Mouse (Mus musculus) embryonic facial prominence, embryonic 10.5 days (tissue): ENCODE results near the gene Myh6. TPM values are rescaled to one million over a fixed set of nuclear protein-coding genes. Genes with fewer than 3 reads are reported as not detected.

ENCODE experiments used
- DNase-seq: peaks from one replicate; pipeline ENCODE4 v3.0.0-alpha.2; 2017; ENCODE audit warnings: low spot score
- H3K27ac ChIP-seq: fragments of 300-500 bp; sonication (generic); replicated peaks from 2 replicates; pipeline ENCODE4 v1.5.1; 2016; ENCODE audit warnings: mild to moderate bottlenecking
- H3K27me3 ChIP-seq: fragments of 300-500 bp; sonication (generic); replicated peaks from 2 replicates; pipeline ENCODE4 v1.6.1; 2016; ENCODE audit warnings: low read depth, mild to moderate bottlenecking; ENCODE audit not compliant: poor library complexity, severe bottlenecking
- H3K36me3 ChIP-seq: fragments of 300-500 bp; sonication (generic); replicated peaks from 2 replicates; pipeline ENCODE4 v1.6.1; 2016; ENCODE audit warnings: mild to moderate bottlenecking, moderate library complexity
- H3K4me1 ChIP-seq: fragments of 300-500 bp; sonication (generic); 2 replicates; pipeline ENCODE4 v1.6.1; 2016
- H3K4me3 ChIP-seq: fragments of 300-500 bp; sonication (generic); 2 replicates; pipeline ENCODE4 v1.5.1; 2016; ENCODE audit warnings: mild to moderate bottlenecking, moderate library complexity
- H3K9me3 ChIP-seq: fragments of 300-500 bp; sonication (generic); 2 replicates; pipeline ENCODE4 v1.6.1; 2016; ENCODE audit warnings: mild to moderate bottlenecking
- WGBS: fragments of 180-500 bp; shearing (Covaris S2); methylation state at CpG from one replicate; pipeline ENCODE4 v1.1.7; 2016; 5-methylcytosine and 5-hydroxymethylcytosine counted together
- polyA plus RNA-seq: library from polyadenylated mRNA; unstranded; fragments of >200 nt; fragmentation: Nextera tagmentation; extraction: Ambion mirVana; gene quantifications from 2 replicates; pipeline ENCODE4 v1.2.1, GENCODE M21; 2016

The Myh6 gene
- polyA plus RNA-seq: 0.26 and 2.0 TPM in 2 replicates

GRCm38 (mm10) chr14:54966320-54966977, at the start of gene Myh6:
Gene Myh6 (minus strand): TSS chr14:54966927.
- no peak within 1 kb of the TSS for H3K4me3 ChIP-seq
- H3K27ac ChIP-seq: no peak within 1 kb of the TSS
- H3K4me1 ChIP-seq: 0 out of 2 replicates have a peak, but pooled peaks cover 6% of the 10 kb centered on the region
- DNase-seq: no peak
- H3K36me3 ChIP-seq: no peaks in the 10 kb centered on the region
- H3K9me3 ChIP-seq: no peaks in the 10 kb centered on the region
- no peaks in the 10 kb centered on the region for H3K27me3 ChIP-seq
- 81% methylated on average over 7 of the region's 7 CpGs for WGBS

- 1% methylated on average over 17 of the region's 17 CpGs for WGBS
- Histone ChIP-seq H3K9me3 (no peaks in the 10 kb centered on the region), H3K4me1 (peaks cover 7% of the 10 kb centered on the region), H3K4me3 (peak overlapping the region; percentile 78), H3K27me3 (no peaks in the 10 kb centered on the region), H3K27ac (peak overlapping the region; percentile 80), H3K36me3 (peaks cover 36% of the 10 kb centered on the region)
- DNase-seq: no peak
Observed at GRCm38 (mm10) chr14:55015767-55016111, 49.0 kb upstream of the Myh6 start.

- Histone ChIP-seq H3K4me1 (peaks cover 7% of the 10 kb centered on the region), H3K27ac (peak within 1 kb of the TSS; percentile 96), H3K4me3 (peak within 1 kb of the TSS; percentile 78), H3K9me3 (no peaks in the 10 kb centered on the region), H3K36me3 (peaks cover 30% of the 10 kb centered on the region), H3K27me3 (no peaks in the 10 kb centered on the region)
- DNase-seq: peak; percentile 97
- WGBS: under 1% methylated on average over 36 of the region's 36 CpGs
Observed at GRCm38 (mm10) chr14:55014991-55015766, 48.5 kb upstream of the Myh6 start, which contains the start of gene Ngdn. Gene Ngdn (plus strand): TSS chr14:55015454.

GRCm38 (mm10) chr14:55014591-55014990, 47.9 kb upstream of the Myh6 start:
- DNase-seq: no peak
- Histone ChIP-seq H3K27me3 (no peaks in the 10 kb centered on the region), H3K4me3 (peak overlapping the region; percentile 78), H3K9me3 (no peaks in the 10 kb centered on the region), H3K27ac (peak overlapping the region; percentile 96), H3K4me1 (peaks cover 7% of the 10 kb centered on the region), H3K36me3 (peaks cover 27% of the 10 kb centered on the region)
- under 1% methylated on average over 27 of the region's 27 CpGs for WGBS

GRCm38 (mm10) chr14:55011116-55011515, 44.4 kb upstream of the Myh6 start:
- peaks cover 3% of the 10 kb centered on the region; the same call in 1 of the 2 replicates for H3K4me1 ChIP-seq
- H3K27ac ChIP-seq: no peak overlapping the region
- no peaks in the 10 kb centered on the region for H3K36me3 ChIP-seq
- no peak overlapping the region for H3K4me3 ChIP-seq
- WGBS: 57% methylated on average over 4 of the region's 4 CpGs
- peak; percentile 39 for DNase-seq
- no peaks in the 10 kb centered on the region for H3K27me3 ChIP-seq
- no peaks in the 10 kb centered on the region for H3K9me3 ChIP-seq

- Histone ChIP-seq H3K36me3 (no peaks in the 10 kb centered on the region), H3K4me3 (no peak overlapping the region), H3K27me3 (no peaks in the 10 kb centered on the region), H3K4me1 (peaks cover 16% of the 10 kb centered on the region), H3K9me3 (no peaks in the 10 kb centered on the region), H3K27ac (no peak overlapping the region)
- WGBS: 85% methylated on average over 8 of the region's 8 CpGs
- DNase-seq: no peak
Observed at GRCm38 (mm10) chr14:55008417-55008816, 41.7 kb upstream of the Myh6 start.

GRCm38 (mm10) chr14:55007120-55007908, 40.6 kb upstream of the Myh6 start:
- peaks cover 27% of the 10 kb centered on the region for H3K4me1 ChIP-seq
- 90% methylated on average over 9 of the region's 9 CpGs for WGBS
- DNase-seq: no peak
- H3K4me3 ChIP-seq: no peak overlapping the region
- no peak overlapping the region for H3K27ac ChIP-seq
- H3K27me3 ChIP-seq: no peaks in the 10 kb centered on the region
- no peaks in the 10 kb centered on the region for H3K36me3 ChIP-seq
- no peaks in the 10 kb centered on the region for H3K9me3 ChIP-seq

GRCm38 (mm10) chr14:55006541-55006940, 39.8 kb upstream of the Myh6 start:
- Histone ChIP-seq H3K9me3 (no peaks in the 10 kb centered on the region), H3K27ac (no peak overlapping the region), H3K4me1 (peaks cover 32% of the 10 kb centered on the region), H3K27me3 (no peaks in the 10 kb centered on the region), H3K4me3 (no peak overlapping the region), H3K36me3 (no peaks in the 10 kb centered on the region)
- DNase-seq: no peak
- WGBS: 74% methylated on average over 3 of the region's 3 CpGs

GRCm38 (mm10) chr14:55005967-55006366, 39.2 kb upstream of the Myh6 start:
- Histone ChIP-seq H3K36me3 (no peaks in the 10 kb centered on the region), H3K4me1 (peaks cover 32% of the 10 kb centered on the region), H3K27me3 (no peaks in the 10 kb centered on the region), H3K4me3 (no peak overlapping the region), H3K9me3 (no peaks in the 10 kb centered on the region), H3K27ac (no peak overlapping the region)
- DNase-seq: no peak
- WGBS: 86% methylated on average over 8 of the region's 8 CpGs

- Histone ChIP-seq H3K36me3 (no peaks in the 10 kb centered on the region), H3K4me3 (no peak overlapping the region), H3K27me3 (no peaks in the 10 kb centered on the region), H3K27ac (no peak overlapping the region), H3K9me3 (no peaks in the 10 kb centered on the region), H3K4me1 (peaks cover 32% of the 10 kb centered on the region)
- 67% methylated on average over 2 of the region's 2 CpGs for whole genome bisulfite sequencing
- DNase-seq: no peak
Observed at GRCm38 (mm10) chr14:55005506-55005905, 38.8 kb upstream of the Myh6 start.

- Histone ChIP-seq H3K4me3 (no peak overlapping the region), H3K9me3 (no peaks in the 10 kb centered on the region), H3K36me3 (no peaks in the 10 kb centered on the region), H3K27ac (peak overlapping the region; percentile 61), H3K27me3 (no peaks in the 10 kb centered on the region), H3K4me1 (peaks cover 32% of the 10 kb centered on the region)
- no peak for DNase-seq
- 74% methylated on average over 18 of the region's 18 CpGs for WGBS
Observed at GRCm38 (mm10) chr14:55003878-55004855, 37.4 kb upstream of the Myh6 start.
